Mouse (Mus musculus) embryonic facial prominence, embryonic 14.5 days (tissue): ENCODE results near the gene Sost. TPM values are rescaled to one million over a fixed set of nuclear protein-coding genes. Genes with fewer than 3 reads are reported as not detected.

Source experiments
- ATAC-seq: fragments of 200-750 bp; cut with Nextera tagmentation; 2 replicates; pipeline ENCODE4 v1.8.0; 2017; ENCODE audit warnings: low read depth, moderate number of reproducible peaks, moderate TSS enrichment
- DNase-seq: peaks from one replicate; pipeline ENCODE4 v3.0.0-alpha.2; 2015; ENCODE audit warnings: low spot score
- H3K27ac ChIP-seq: fragments of 300-500 bp; sonication (generic); replicated peaks from 2 replicates; pipeline ENCODE4 v1.5.1; 2014; ENCODE audit warnings: low read depth, mild to moderate bottlenecking, low read length, moderate library complexity
- H3K27me3 ChIP-seq: fragments of 300-500 bp; sonication (generic); replicated peaks from 2 replicates; pipeline ENCODE4 v1.6.1; 2014; ENCODE audit warnings: low read length; ENCODE audit not compliant: control insufficient read depth, insufficient read depth
- H3K36me3 ChIP-seq: fragments of 300-500 bp; sonication (generic); 2 replicates; pipeline ENCODE4 v1.6.1; 2014; ENCODE audit warnings: low read length, mixed read lengths; ENCODE audit not compliant: control insufficient read depth, insufficient read depth
- H3K4me1 ChIP-seq: fragments of 300-500 bp; sonication (generic); 2 replicates; pipeline ENCODE4 v1.6.1; 2014; ENCODE audit warnings: antibody characterized with exemption, low read length; ENCODE audit not compliant: control insufficient read depth, insufficient read depth
- H3K4me2 ChIP-seq: fragments of 300-500 bp; sonication (generic); 2 replicates; pipeline ENCODE4 v1.6.1; 2014; ENCODE audit warnings: low read depth, mild to moderate bottlenecking, low read length, moderate library complexity, mixed read lengths
- H3K4me3 ChIP-seq: fragments of 300-500 bp; sonication (generic); 2 replicates; pipeline ENCODE4 v1.5.1; 2014; ENCODE audit warnings: low read depth, mild to moderate bottlenecking, low read length
- H3K9ac ChIP-seq: fragments of 300-500 bp; sonication (generic); 2 replicates; pipeline ENCODE4 v1.6.1; 2014; ENCODE audit warnings: low read depth, mild to moderate bottlenecking, low read length, moderate library complexity, mixed read lengths
- H3K9me3 ChIP-seq: fragments of 300-500 bp; sonication (generic); 2 replicates; pipeline ENCODE4 v1.6.1; 2016; ENCODE audit warnings: low read length; ENCODE audit not compliant: control insufficient read depth
- WGBS: fragments of 180-500 bp; shearing (Covaris S2); extraction: QIAGEN DNeasy Blood & Tissue Kit; methylation state at CpG from one replicate; pipeline ENCODE4 v1.1.7; 2014; 5-methylcytosine and 5-hydroxymethylcytosine counted together
- polyA plus RNA-seq: library from polyadenylated mRNA; unstranded; fragments of >200 nt; fragmentation: Nextera tagmentation; extraction: Ambion mirVana; gene quantifications from 2 replicates; pipeline ENCODE4 v1.2.1, GENCODE M21; 2014

Gene Sost
- polyA plus RNA-seq, 1 experiment from 2014 or later, result not detected

GRCm38 (mm10) chr11:101953441-101953840 is 13.4 kb downstream of the Sost start:
- no peak for ATAC-seq
- H3K27me3 ChIP-seq, result no peaks in the 10 kb centered on the region
- no peak overlapping the region for H3K4me3 ChIP-seq
- H3K4me2 ChIP-seq, result no peak overlapping the region
- no peak overlapping the region for H3K27ac ChIP-seq
- no peak overlapping the region for H3K9ac ChIP-seq
- no peaks in the 10 kb centered on the region for H3K9me3 ChIP-seq
- H3K4me1 ChIP-seq, result 0 out of 2 replicates have a peak, but pooled peaks cover 5% of the 10 kb centered on the region
- DNase-seq, result no peak
- WGBS, result 52% methylated on average over 4 of the region's 4 CpGs
- no peaks in the 10 kb centered on the region for H3K36me3 ChIP-seq

- no peaks in the 10 kb centered on the region for H3K36me3 ChIP-seq
- peak overlapping the region; percentile 20; the same call in 1 of the 2 replicates for H3K9ac ChIP-seq
- ATAC-seq (peak; percentile 82), DNase-seq (peak; percentile 74)
- peak overlapping the region; percentile 36 for H3K4me2 ChIP-seq
- no peaks in the 10 kb centered on the region for H3K27me3 ChIP-seq
- no peak overlapping the region for H3K27ac ChIP-seq
- no peaks in the 10 kb centered on the region for H3K9me3 ChIP-seq
- 0 out of 2 replicates have a peak, but pooled peaks cover 5% of the 10 kb centered on the region for H3K4me1 ChIP-seq
- WGBS, result 23% methylated on average over 24 of the region's 24 CpGs
- H3K4me3 ChIP-seq, result no peak overlapping the region
Observed at GRCm38 (mm10) chr11:101952541-101953341, 14.1 kb downstream of the Sost start.

- Histone ChIP-seq H3K36me3 (no peaks in the 10 kb centered on the region), H3K4me3 (no peak overlapping the region), H3K27me3 (no peaks in the 10 kb centered on the region), H3K4me2 (no peak overlapping the region), H3K9ac (no peak overlapping the region), H3K27ac (no peak overlapping the region), H3K4me1 (0 out of 2 replicates have a peak, but pooled peaks cover 5% of the 10 kb centered on the region), H3K9me3 (no peaks in the 10 kb centered on the region)
- DNase-seq, result no peak
- WGBS, result 81% methylated on average over 5 of the region's 5 CpGs
- ATAC-seq, result no peak
Observed at GRCm38 (mm10) chr11:101950021-101950420, 16.8 kb downstream of the Sost start.

GRCm38 (mm10) chr11:101946525-101946924 is 20.3 kb downstream of the Sost start:
- H3K27ac ChIP-seq, result no peak overlapping the region
- WGBS, result 27% methylated on average over 5 of the region's 5 CpGs
- ATAC-seq, result no peak
- H3K9me3 ChIP-seq, result no peaks in the 10 kb centered on the region
- no peaks in the 10 kb centered on the region for H3K27me3 ChIP-seq
- H3K9ac ChIP-seq, result no peak overlapping the region
- no peak overlapping the region for H3K4me2 ChIP-seq
- H3K4me3 ChIP-seq, result no peak overlapping the region
- DNase-seq, result no peak
- H3K4me1 ChIP-seq, result no peaks in the 10 kb centered on the region
- H3K36me3 ChIP-seq, result no peaks in the 10 kb centered on the region

- ATAC-seq, result no peak
- no peaks in the 10 kb centered on the region for H3K4me1 ChIP-seq
Observed at GRCm38 (mm10) chr11:101943055-101943454, 23.8 kb downstream of the Sost start.

GRCm38 (mm10) chr11:101937108-101937507 is 29.7 kb downstream of the Sost start:
- Histone ChIP-seq H3K36me3 (no peaks in the 10 kb centered on the region), H3K27ac (peak overlapping the region; percentile 15; the same call in 1 of the 2 replicates), H3K9me3 (no peaks in the 10 kb centered on the region), H3K4me3 (peak overlapping the region; percentile 42), H3K9ac (peak overlapping the region; percentile 64), H3K27me3 (peaks cover 14% of the 10 kb centered on the region; the same call in 1 of the 2 replicates), H3K4me1 (peaks cover 11% of the 10 kb centered on the region; the same call in 1 of the 2 replicates), H3K4me2 (peak overlapping the region; percentile 86)
- 0 out of 2 replicates have a peak, but pooled peaks have one; percentile 33 for ATAC-seq
- peak; percentile 41 for DNase-seq
- 0% methylated on average over 23 of the region's 32 CpGs for WGBS

More at GRCm38 (mm10) chr11:101943055-101943454, 23.8 kb downstream of the Sost start:
- 48% methylated on average over 3 of the region's 3 CpGs for WGBS
- Histone ChIP-seq H3K9ac (no peak overlapping the region), H3K4me2 (no peak overlapping the region), H3K27ac (no peak overlapping the region), H3K36me3 (no peaks in the 10 kb centered on the region), H3K4me3 (no peak overlapping the region), H3K9me3 (no peaks in the 10 kb centered on the region), H3K27me3 (peaks cover 3% of the 10 kb centered on the region; the same call in 1 of the 2 replicates)
- DNase-seq, result no peak

GRCm38 (mm10) chr11:101936421-101936820 is 30.4 kb downstream of the Sost start:
- Histone ChIP-seq H3K36me3 (no peaks in the 10 kb centered on the region), H3K4me3 (no peak overlapping the region; the same call in 1 of the 2 replicates), H3K27ac (no peak overlapping the region), H3K4me2 (peak overlapping the region; percentile 86; the same call in 1 of the 2 replicates), H3K9me3 (no peaks in the 10 kb centered on the region), H3K9ac (no peak overlapping the region), H3K4me1 (peaks cover 11% of the 10 kb centered on the region; the same call in 1 of the 2 replicates), H3K27me3 (peaks cover 14% of the 10 kb centered on the region; the same call in 1 of the 2 replicates)
- DNase-seq (no peak), ATAC-seq (no peak)
- 44% methylated on average over 7 of the region's 7 CpGs for WGBS

- Histone ChIP-seq H3K27ac (no peak overlapping the region), H3K36me3 (no peaks in the 10 kb centered on the region), H3K4me3 (no peak overlapping the region), H3K27me3 (peaks cover 14% of the 10 kb centered on the region; the same call in 1 of the 2 replicates), H3K9ac (no peak overlapping the region), H3K4me1 (peaks cover 11% of the 10 kb centered on the region; the same call in 1 of the 2 replicates), H3K4me2 (no peak overlapping the region), H3K9me3 (no peaks in the 10 kb centered on the region)
- no peak for DNase-seq
- ATAC-seq, result no peak
- WGBS, result 83% methylated on average over 3 of the region's 3 CpGs
Observed at GRCm38 (mm10) chr11:101935743-101936142, 31.1 kb downstream of the Sost start.
